Mouse (Mus musculus) stomach, embryonic 15.5 days (tissue): ENCODE results near the gene Bicdl1. TPM values are rescaled to one million over a fixed set of nuclear protein-coding genes. Genes with fewer than 3 reads are reported as not detected.
A peak's percentile ranks its signal among the peaks of the same experiment; 100 is the strongest.

ENCODE experiments used
- ATAC-seq: fragments of 200-750 bp; cut with Nextera tagmentation; 2 replicates; pipeline ENCODE4 v1.8.0; 2017; ENCODE audit warnings: low read depth, moderate number of reproducible peaks, moderate TSS enrichment; ENCODE audit not compliant: insufficient read depth, low FRiP score
- H3K27ac ChIP-seq: fragments of 300-500 bp; sonication (generic); 2 replicates; pipeline ENCODE4 v1.5.1; 2015; ENCODE audit warnings: mild to moderate bottlenecking, inconsistent platforms
- H3K27me3 ChIP-seq: fragments of 300-500 bp; sonication (generic); replicated peaks from 2 replicates; pipeline ENCODE4 v1.6.1; 2015; ENCODE audit warnings: inconsistent platforms
- H3K36me3 ChIP-seq: fragments of 300-500 bp; sonication (generic); 2 replicates; pipeline ENCODE4 v1.6.1; 2015; ENCODE audit warnings: inconsistent platforms
- H3K4me1 ChIP-seq: fragments of 300-500 bp; sonication (generic); 2 replicates; pipeline ENCODE4 v1.6.1; 2015; ENCODE audit warnings: inconsistent platforms
- H3K4me2 ChIP-seq: fragments of 300-500 bp; sonication (generic); 2 replicates; pipeline ENCODE4 v1.6.1; 2015; ENCODE audit warnings: mild to moderate bottlenecking, inconsistent platforms
- H3K4me3 ChIP-seq: fragments of 300-500 bp; sonication (generic); replicated peaks from 2 replicates; pipeline ENCODE4 v1.5.1; 2015; ENCODE audit warnings: inconsistent platforms
- H3K9ac ChIP-seq: fragments of 300-500 bp; sonication (generic); 2 replicates; pipeline ENCODE4 v1.6.1; 2015; ENCODE audit warnings: inconsistent platforms
- H3K9me3 ChIP-seq: fragments of 300-500 bp; sonication (generic); 2 replicates; pipeline ENCODE4 v1.6.1; 2016; ENCODE audit warnings: inconsistent platforms
- WGBS: fragments of 180-500 bp; shearing (Covaris S2); methylation state at CpG from one replicate; pipeline ENCODE4 v1.1.7; 2015; 5-methylcytosine and 5-hydroxymethylcytosine counted together
- polyA plus RNA-seq: library from polyadenylated mRNA; unstranded; fragments of >200 nt; fragmentation: Nextera tagmentation; extraction: Ambion mirVana; gene quantifications from 2 replicates; pipeline ENCODE4 v1.2.1, GENCODE M21; 2015

Bicdl1 gene
- polyA plus RNA-seq, 1 experiment from 2014 or later = 11.1 TPM

DNA sequence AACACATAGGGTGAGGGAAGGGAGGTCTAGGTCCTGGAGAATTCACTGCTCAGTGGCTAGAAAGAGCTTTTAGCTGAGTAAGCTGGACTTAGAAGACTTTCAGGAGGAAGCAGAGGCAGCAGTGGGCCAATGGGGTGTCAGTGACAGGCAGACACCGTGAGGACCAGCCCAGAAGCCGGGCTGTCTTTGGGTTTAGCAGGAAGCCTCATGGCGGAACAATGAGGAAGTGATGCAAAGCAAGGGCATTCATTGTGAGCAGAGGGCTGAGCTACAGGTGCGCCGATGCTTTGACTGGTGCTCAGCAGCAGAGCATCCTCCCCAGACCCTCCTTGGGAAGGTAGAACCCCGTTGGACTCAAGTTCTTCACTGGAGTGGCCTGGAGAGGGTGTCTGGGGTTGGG, 95.9 kb downstream of the Bicdl1 start:
- no peak for ATAC-seq
- Histone ChIP-seq H3K4me2 (no peak overlapping the region), H3K27me3 (no peaks in the 10 kb centered on the region), H3K27ac (no peak overlapping the region), H3K4me3 (no peak overlapping the region), H3K9me3 (no peaks in the 10 kb centered on the region), H3K9ac (no peak overlapping the region), H3K4me1 (peaks cover 19% of the 10 kb centered on the region), H3K36me3 (peaks cover 24% of the 10 kb centered on the region)
- WGBS = 75% methylated on average over 6 of the region's 6 CpGs

DNA sequence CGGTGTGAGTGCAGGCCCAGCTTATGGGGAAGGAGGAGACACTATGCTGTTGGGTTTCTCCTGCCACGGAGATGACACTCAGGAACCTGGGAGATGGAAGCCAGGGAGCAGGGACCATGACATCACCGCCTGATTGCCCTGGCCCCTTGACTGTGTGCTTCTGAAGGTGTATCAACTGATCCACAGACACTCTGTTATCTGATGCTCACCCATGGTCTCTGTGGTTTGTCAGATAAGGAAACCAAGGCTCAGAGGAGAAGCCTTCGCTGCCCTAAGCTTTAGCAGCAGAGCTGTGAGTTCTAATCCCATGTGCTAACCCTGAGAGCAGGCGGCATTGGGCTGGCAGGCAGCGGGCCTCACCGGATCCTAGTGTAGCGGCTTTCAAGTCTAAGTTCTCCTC, 97.4 kb downstream of the Bicdl1 start:
- Histone ChIP-seq H3K4me2 (no peak overlapping the region), H3K4me3 (no peak overlapping the region), H3K27me3 (no peaks in the 10 kb centered on the region), H3K27ac (no peak overlapping the region), H3K4me1 (peaks cover 19% of the 10 kb centered on the region), H3K9ac (no peak overlapping the region), H3K36me3 (peaks cover 9% of the 10 kb centered on the region; the same call in 1 of the 2 replicates), H3K9me3 (no peaks in the 10 kb centered on the region)
- WGBS = 82% methylated on average over 8 of the region's 8 CpGs
- no peak for ATAC-seq

DNA sequence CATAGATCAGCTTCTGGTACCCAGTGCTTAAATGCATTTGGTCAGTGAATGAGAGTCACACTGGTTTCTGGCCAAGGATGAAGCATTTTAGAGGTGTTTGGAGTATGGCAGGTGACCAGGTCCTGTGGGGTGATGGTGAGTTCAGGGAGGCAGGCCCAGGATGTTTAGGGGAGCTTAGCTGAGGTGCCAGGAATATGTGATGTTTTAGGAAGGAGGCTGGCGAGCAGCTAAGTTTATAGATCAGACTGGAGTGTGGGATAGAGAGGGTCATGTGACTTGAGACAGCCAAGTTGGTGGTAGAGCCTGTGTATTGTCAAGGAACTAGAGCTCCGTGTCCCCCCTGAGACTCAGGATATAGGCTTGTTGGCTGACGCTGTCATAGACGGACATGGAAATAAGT, 98.4 kb downstream of the Bicdl1 start:
- ATAC-seq = no peak
- WGBS = 48% methylated on average over 4 of the region's 4 CpGs
- peak overlapping the region; percentile 84; the same call in 1 of the 2 replicates for H3K9ac ChIP-seq
- H3K36me3 ChIP-seq = 0 out of 2 replicates have a peak, but pooled peaks cover under 1% of the 10 kb centered on the region
- peak overlapping the region; percentile 85 for H3K4me3 ChIP-seq
- no peak overlapping the region for H3K27ac ChIP-seq
- peak overlapping the region; percentile 65 for H3K4me2 ChIP-seq
- no peaks in the 10 kb centered on the region for H3K27me3 ChIP-seq
- H3K9me3 ChIP-seq = no peaks in the 10 kb centered on the region
- H3K4me1 ChIP-seq = peaks cover 19% of the 10 kb centered on the region

DNA sequence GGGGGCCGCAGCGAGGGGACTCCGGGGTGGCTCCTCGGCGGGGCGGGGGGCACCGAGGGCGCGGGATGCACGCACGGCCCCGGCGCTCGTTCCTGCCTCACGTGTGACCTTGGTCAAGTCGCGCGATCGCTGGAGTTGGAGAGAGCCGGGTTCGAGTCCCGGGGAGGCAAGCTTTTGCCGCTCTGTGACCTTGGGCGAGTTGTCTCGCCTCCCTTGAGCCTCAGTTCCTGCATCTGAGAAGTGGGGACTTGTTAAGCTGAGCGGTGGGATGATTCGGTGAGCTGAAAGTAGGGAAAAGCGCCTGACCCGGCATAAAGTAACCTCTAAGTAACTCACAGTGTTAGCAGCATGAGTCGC, 99.1 kb downstream of the Bicdl1 start:
- Histone ChIP-seq H3K27ac (peak overlapping the region; percentile 87), H3K36me3 (no peaks in the 10 kb centered on the region), H3K9ac (peak overlapping the region; percentile 84), H3K4me3 (peak overlapping the region; percentile 85), H3K27me3 (no peaks in the 10 kb centered on the region), H3K4me2 (peak overlapping the region; percentile 65), H3K9me3 (no peaks in the 10 kb centered on the region), H3K4me1 (peaks cover 19% of the 10 kb centered on the region)
- under 1% methylated on average over 30 of the region's 30 CpGs for WGBS
- no peak for ATAC-seq

DNA sequence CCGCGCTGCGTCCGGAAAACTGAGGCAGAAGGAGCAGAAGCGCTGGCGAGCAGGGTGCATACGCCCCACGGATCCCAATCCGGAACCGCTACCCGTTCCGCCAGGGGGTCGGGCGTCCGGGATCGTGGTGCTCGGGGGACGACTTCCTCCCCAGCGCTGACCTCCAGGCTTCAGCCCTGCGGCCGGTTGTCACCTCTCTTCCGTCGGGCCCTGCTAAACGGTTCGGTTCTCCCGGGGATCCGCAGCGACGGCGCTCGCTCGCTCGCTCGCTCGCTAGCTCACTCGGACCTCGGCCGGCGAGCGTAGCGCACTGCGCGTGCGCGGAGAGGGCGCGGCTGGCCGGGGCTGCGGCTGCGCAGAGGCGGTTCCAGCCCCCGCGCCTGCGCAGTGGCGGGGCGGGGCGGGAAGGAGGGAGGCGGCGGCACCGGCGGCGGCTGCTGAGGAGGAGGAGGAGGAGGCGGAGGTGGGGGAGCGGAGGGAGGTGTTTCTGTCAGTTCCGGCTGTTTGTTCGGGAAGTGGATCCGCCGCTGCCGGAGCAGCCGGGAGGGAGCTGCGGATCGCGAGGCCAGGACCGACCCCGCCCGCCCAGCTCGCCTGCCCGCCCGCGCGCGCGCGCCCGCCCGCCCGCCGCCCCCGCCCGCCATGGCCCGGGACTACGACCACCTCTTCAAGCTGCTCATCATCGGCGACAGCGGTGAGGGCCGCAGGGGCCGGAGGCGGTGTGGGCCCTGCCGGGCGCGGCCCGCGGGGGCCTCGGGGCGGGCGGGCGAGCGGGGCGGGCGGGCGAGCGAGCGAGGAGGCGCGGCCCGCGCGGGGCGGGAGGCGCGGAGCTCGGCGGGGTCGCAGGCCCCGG, 99.7 kb downstream of the Bicdl1 start, which contains the start of gene Rab35:
Rab35 (plus strand) TSS at position 404 of the 853 bp plus-strand sequence.
- WGBS = under 1% methylated on average over 69 of the region's 125 CpGs
- ATAC-seq = peak; percentile 85

DNA sequence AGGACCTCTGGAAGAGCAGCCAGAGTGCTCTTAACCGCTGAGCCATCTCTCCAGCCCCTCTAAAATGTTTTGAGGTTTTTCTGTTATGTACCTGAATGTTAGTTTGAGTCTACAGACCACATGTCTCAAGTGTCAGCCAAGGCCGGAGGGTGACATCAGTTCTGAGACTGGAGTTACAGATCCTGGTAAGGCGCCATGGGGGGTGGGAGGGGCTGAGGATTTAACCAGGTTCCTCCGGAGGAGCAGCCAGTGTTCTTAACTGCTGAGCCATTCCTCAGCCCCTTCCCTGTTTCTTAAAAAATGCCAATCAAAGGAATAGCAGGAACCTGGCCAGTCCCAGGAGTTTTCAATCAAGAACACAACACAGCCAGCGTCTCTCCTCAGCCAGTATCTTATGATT, 101.1 kb downstream of the Bicdl1 start:
- Histone ChIP-seq H3K4me1 (peaks cover 14% of the 10 kb centered on the region), H3K27ac (no peak overlapping the region), H3K9me3 (no peaks in the 10 kb centered on the region), H3K9ac (no peak overlapping the region), H3K27me3 (no peaks in the 10 kb centered on the region), H3K36me3 (no peaks in the 10 kb centered on the region), H3K4me3 (0 out of 2 replicates have a peak overlapping the region, but pooled peaks have one; percentile 85), H3K4me2 (peak overlapping the region; percentile 85; the same call in 1 of the 2 replicates)
- ATAC-seq = no peak
- WGBS = 50% methylated on average over 5 of the region's 5 CpGs

More for the DNA sequence above, 99.7 kb downstream of the Bicdl1 start, which contains the start of gene Rab35:
- H3K4me3 ChIP-seq = peak within 1 kb of the TSS; percentile 85
- no peaks in the 10 kb centered on the region for H3K27me3 ChIP-seq
- H3K9me3 ChIP-seq = no peaks in the 10 kb centered on the region
- no peaks in the 10 kb centered on the region for H3K36me3 ChIP-seq
- H3K4me1 ChIP-seq = peaks cover 19% of the 10 kb centered on the region
- H3K4me2 ChIP-seq = peak within 1 kb of the TSS; percentile 85
- H3K9ac ChIP-seq = peak within 1 kb of the TSS; percentile 85
- H3K27ac ChIP-seq = peak within 1 kb of the TSS; percentile 87

DNA sequence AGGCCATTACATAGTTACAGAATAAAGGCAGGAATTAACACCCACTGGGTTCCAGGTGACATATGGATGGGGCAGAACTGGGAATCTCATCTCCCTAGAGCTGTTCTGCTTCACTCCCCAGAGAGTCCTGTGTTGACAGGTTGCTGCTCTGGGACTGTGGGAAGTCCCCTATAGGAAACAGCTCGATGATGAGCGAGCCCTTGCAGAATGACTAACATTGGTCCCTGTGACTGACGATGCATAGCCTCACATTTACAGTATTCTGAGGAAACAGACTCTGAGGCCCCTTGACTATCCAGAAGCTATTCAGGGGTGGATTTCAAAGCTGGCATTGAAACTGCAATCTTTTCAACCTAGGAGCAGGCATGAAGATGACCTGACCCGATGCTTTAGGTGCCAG, 101.7 kb downstream of the Bicdl1 start:
- H3K27me3 ChIP-seq = no peaks in the 10 kb centered on the region
- 88% methylated on average over 4 of the region's 4 CpGs for WGBS
- no peak overlapping the region for H3K4me3 ChIP-seq
- no peak for ATAC-seq
- H3K27ac ChIP-seq = no peak overlapping the region
- no peaks in the 10 kb centered on the region for H3K9me3 ChIP-seq
- H3K36me3 ChIP-seq = no peaks in the 10 kb centered on the region
- H3K9ac ChIP-seq = no peak overlapping the region
- H3K4me1 ChIP-seq = peaks cover 13% of the 10 kb centered on the region
- no peak overlapping the region for H3K4me2 ChIP-seq

DNA sequence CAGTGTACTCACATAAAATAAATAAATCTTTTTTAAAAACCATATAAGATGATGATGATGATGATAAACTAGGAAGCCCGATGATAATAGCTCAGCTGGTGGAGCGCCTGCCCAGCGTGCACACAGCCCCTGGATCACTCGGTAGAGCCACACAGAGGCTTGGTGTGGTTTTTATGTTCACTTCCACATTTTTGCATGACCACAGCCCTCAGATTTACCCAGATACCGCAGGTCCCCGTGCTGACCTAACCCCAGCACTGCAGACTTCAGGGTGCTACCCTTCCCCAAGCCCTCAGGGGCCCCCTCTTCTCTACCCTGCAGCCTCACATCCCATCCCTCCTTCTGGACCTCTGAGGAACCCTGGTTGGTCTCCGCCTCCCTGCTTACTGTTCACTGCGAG, 103.3 kb downstream of the Bicdl1 start:
- Histone ChIP-seq H3K4me1 (peaks cover 8% of the 10 kb centered on the region), H3K9me3 (no peaks in the 10 kb centered on the region), H3K4me3 (no peak overlapping the region), H3K9ac (no peak overlapping the region), H3K4me2 (no peak overlapping the region), H3K27me3 (no peaks in the 10 kb centered on the region), H3K27ac (no peak overlapping the region), H3K36me3 (no peaks in the 10 kb centered on the region)
- ATAC-seq = no peak
- 65% methylated on average over 8 of the region's 8 CpGs for WGBS

DNA sequence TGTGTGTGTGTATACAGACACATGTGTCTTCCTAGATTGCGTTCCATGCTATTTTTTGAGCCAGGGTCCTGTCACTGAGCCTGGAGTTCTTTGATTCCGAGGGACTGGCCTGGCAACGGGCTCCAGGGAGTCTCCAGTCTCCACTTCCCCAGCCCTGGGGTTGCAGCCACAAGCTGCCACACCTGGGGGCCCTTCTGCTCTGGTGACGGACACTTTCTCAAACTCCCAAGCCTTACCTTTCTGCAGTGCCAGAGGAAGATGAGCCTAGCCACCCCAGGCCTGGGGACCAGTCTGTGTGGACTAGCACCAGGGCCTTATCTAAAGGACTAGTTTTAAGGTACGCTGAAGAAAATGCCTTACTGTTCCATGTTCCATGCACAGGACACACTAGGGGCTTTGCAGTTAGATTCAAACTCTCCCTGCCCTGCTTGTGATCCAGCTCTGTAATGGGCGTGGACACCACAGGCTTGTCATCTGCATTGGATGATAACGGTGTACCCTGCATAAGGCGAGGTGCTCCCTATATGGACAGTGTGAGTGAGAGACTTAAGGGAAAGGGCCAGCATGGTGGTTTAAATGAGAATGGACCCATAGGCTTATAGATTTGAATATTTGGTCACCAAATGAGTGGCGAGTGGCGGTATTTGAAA, 105.1 kb downstream of the Bicdl1 start:
- H3K4me1 ChIP-seq = no peaks in the 10 kb centered on the region
- H3K9ac ChIP-seq = no peak overlapping the region
- no peak overlapping the region for H3K4me3 ChIP-seq
- H3K9me3 ChIP-seq = no peaks in the 10 kb centered on the region
- peak; percentile 86 for ATAC-seq
- H3K36me3 ChIP-seq = 0 out of 2 replicates have a peak, but pooled peaks cover 2% of the 10 kb centered on the region
- no peak overlapping the region for H3K4me2 ChIP-seq
- no peak overlapping the region; the same call in 1 of the 2 replicates for H3K27ac ChIP-seq
- H3K27me3 ChIP-seq = no peaks in the 10 kb centered on the region
- 82% methylated on average over 10 of the region's 10 CpGs for WGBS

DNA sequence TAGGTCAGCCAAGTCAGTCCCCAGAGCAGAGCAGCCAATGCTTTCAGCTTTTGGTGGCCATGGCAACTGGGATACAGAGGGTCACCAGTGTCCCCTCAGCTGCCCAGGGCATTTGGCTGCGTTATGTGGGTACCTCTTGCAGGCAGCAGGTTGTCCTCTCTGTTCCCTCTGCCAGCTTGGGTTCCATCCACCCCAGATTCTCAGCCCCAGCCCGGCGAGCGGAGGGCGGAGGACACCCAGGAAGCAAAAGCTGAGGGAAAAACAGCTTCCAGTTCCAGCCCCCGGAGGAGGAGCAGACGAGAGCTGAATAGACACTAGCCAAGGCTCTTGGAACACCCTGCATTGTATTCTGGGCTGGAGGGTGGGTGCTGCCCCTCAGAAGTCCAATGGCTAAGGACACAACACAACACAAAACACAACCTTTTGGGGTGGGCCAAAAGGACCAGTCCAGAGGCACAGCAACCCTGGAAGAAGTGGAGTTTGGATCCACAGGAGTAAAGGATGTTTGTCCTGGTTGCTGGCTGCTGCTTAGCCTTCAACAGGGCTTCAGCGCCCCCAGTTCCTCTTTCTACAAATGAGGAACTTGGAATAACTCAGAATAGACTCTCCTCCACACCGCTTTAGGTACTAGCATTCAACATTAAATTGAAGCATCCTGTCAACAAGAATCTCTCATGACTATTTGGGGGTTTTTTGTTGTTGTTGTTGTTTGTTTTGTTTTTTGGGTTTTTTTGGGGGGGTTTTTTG, 107.6 kb downstream of the Bicdl1 start:
- no peaks in the 10 kb centered on the region for H3K27me3 ChIP-seq
- H3K4me1 ChIP-seq = no peaks in the 10 kb centered on the region
- H3K27ac ChIP-seq = no peak overlapping the region
- WGBS = 81% methylated on average over 9 of the region's 9 CpGs
- no peak overlapping the region for H3K4me3 ChIP-seq
- no peaks in the 10 kb centered on the region for H3K9me3 ChIP-seq
- no peak overlapping the region for H3K4me2 ChIP-seq
- no peak overlapping the region for H3K9ac ChIP-seq
- no peak for ATAC-seq
- H3K36me3 ChIP-seq = peaks cover 16% of the 10 kb centered on the region

DNA sequence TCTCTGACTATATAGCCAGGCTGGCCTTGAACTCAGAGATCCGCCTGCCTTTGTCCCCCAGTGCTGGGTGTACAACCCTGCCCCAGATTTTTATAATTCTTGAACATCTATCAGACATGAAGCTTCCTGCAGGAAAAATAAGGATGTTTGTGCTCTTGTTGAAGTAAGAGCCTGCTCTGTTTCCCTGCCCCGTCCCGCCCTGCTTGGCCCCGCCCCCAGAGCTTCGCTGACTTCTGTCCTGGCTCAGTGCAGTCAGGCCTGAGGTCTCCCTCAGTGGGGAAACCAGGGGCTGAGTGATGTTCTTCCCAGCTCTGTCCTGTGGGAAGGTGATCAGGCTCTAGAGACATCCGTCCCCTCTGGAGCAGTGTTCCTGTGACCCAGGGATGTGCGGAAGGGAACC, 108.7 kb downstream of the Bicdl1 start:
- Histone ChIP-seq H3K9ac (no peak overlapping the region), H3K27ac (no peak overlapping the region), H3K36me3 (peaks cover 19% of the 10 kb centered on the region), H3K9me3 (no peaks in the 10 kb centered on the region), H3K4me3 (no peak overlapping the region), H3K27me3 (no peaks in the 10 kb centered on the region), H3K4me1 (no peaks in the 10 kb centered on the region), H3K4me2 (no peak overlapping the region)
- ATAC-seq = no peak
- WGBS = 83% methylated on average over 7 of the region's 7 CpGs
